In the genomic region with DNA sequence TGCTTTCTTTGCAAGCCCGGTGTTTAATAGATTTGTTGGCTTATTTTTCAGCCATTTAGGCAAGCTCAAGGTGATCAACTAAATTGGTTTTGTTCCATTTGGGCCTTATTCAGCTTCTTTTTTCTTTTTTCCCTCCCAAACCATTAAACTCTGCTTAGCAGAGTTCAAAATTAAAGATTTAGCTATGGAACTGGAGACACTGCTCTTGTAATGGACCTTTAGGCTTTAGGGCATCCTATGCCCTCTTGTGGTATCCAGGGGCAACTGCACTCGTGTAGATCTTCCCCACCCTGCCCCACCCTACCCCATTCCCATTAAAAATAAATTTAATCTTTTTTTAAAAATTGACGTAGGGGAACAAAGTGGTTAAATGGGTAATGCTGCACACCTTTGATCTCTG, we compare ENCODE assay signal across 8 mouse cellular contexts. TPM values are rescaled to one million over a fixed set of nuclear protein-coding genes. Genes with fewer than 3 reads are reported as not detected.
A peak's percentile ranks its signal among the peaks of the same experiment; 100 is the strongest.
DNase-seq lines count a peak whose midpoint lies in the region; ATAC-seq and TF ChIP-seq lines count a peak whose summit lies in the region.

No protein-coding gene starts in this region.

- WGBS in forebrain, embryonic 10.5 days, result 58% methylated on average over 3 of the region's 3 CpGs
- WGBS in lung, embryonic 14.5 days, result 45% methylated on average over 3 of the region's 3 CpGs
- 39% methylated on average over 3 of the region's 3 CpGs for WGBS in stomach, embryonic 15.5 days

- TF ChIP-seq CTCF in lung, embryonic 14.5 days (IDR thresholded peaks at IDR 0.05; ENCODE audit: low read depth), result peak; percentile 66

- peak overlapping the region; percentile 80 for H3K4me3 ChIP-seq in forebrain, embryonic 10.5 days
- H3K4me3 ChIP-seq in lung, embryonic 14.5 days (ENCODE audit: low read depth, low read length), result peak overlapping the region; percentile 94
- H3K4me3 ChIP-seq in stomach, embryonic 15.5 days (replicated peaks), result peak overlapping the region; percentile 7; the same call in 1 of the 2 replicates

- H3K9ac ChIP-seq in lung, embryonic 14.5 days, result no peak overlapping the region
- H3K9ac ChIP-seq in stomach, embryonic 15.5 days, result no peak overlapping the region

- no peak for ATAC-seq in lung, embryonic 14.5 days (ENCODE audit: insufficient read depth)
- ATAC-seq in stomach, embryonic 15.5 days (ENCODE audit: insufficient read depth, low FRiP score, low read depth), result no peak
- no peak for ATAC-seq in inflammation-experienced regulatory T-cells, adult 6 months

- DNase-seq in adrenal gland, postnatal 14 days, result peak; percentile 35
- DNase-seq in adrenal gland, adult 18-20 months (ENCODE audit: low spot score in 2 of 2), result no peak
- peak; percentile 65 for DNase-seq in MN1 (ENCODE audit: low spot score)
- no peak for DNase-seq in forebrain, embryonic 10.5 days (ENCODE audit: extremely low spot score, low spot score)
- peak; percentile 55 for DNase-seq in induced T-regulatory cell, adult 2 months (ENCODE audit: low read depth)
- peak; percentile 77 for DNase-seq in lung, embryonic 14.5 days

- peak overlapping the region; percentile 86 for H3K4me2 ChIP-seq in lung, embryonic 14.5 days
- H3K4me2 ChIP-seq in stomach, embryonic 15.5 days, result peak overlapping the region; percentile 71

- H3K36me3 ChIP-seq in forebrain, embryonic 10.5 days (replicated peaks), result peaks cover 39% of the 10 kb centered on the region
- peaks cover 23% of the 10 kb centered on the region for H3K36me3 ChIP-seq in lung, embryonic 14.5 days (ENCODE audit: insufficient read depth)
- H3K36me3 ChIP-seq in stomach, embryonic 15.5 days, result peaks cover 5% of the 10 kb centered on the region; the same call in 1 of the 2 replicates

- no peaks in the 10 kb centered on the region for H3K27me3 ChIP-seq in forebrain, embryonic 10.5 days (ENCODE audit: poor library complexity, severe bottlenecking)
- H3K27me3 ChIP-seq in lung, embryonic 14.5 days (ENCODE audit: insufficient read depth, low read length), result no peaks in the 10 kb centered on the region
- no peaks in the 10 kb centered on the region for H3K27me3 ChIP-seq in stomach, embryonic 15.5 days (replicated peaks)

- H3K4me1 ChIP-seq in forebrain, embryonic 10.5 days, result peaks cover 33% of the 10 kb centered on the region
- peaks cover 6% of the 10 kb centered on the region; the same call in 1 of the 2 replicates for H3K4me1 ChIP-seq in lung, embryonic 14.5 days (ENCODE audit: insufficient read depth)
- H3K4me1 ChIP-seq in stomach, embryonic 15.5 days, result peaks cover 10% of the 10 kb centered on the region

- H3K9me3 ChIP-seq in forebrain, embryonic 10.5 days, result no peaks in the 10 kb centered on the region
- no peaks in the 10 kb centered on the region for H3K9me3 ChIP-seq in lung, embryonic 14.5 days (ENCODE audit: low read depth, low read length)
- H3K9me3 ChIP-seq in stomach, embryonic 15.5 days, result no peaks in the 10 kb centered on the region

- no peak overlapping the region for H3K27ac ChIP-seq in forebrain, embryonic 10.5 days
- H3K27ac ChIP-seq in lung, embryonic 14.5 days (ENCODE audit: low read depth), result no peak overlapping the region
- no peak overlapping the region for H3K27ac ChIP-seq in stomach, embryonic 15.5 days

RNA-seq across cellular contexts. Expression of gene BC049762, which starts 2.5 kb away (rescaled TPM):
- total RNA-seq in adrenal gland, postnatal 14 days (2021), result 0.64 and 0.93 TPM in 2 replicates
- total RNA-seq in adrenal gland, adult 18-20 months (2021), result under 1 TPM; 0.54 to 0.70 TPM
- 0.49 and 1.3 TPM in 2 replicates for polyA plus RNA-seq in forebrain, embryonic 10.5 days (2016; fragmentation: Nextera tagmentation; extraction: Ambion mirVana)
- polyA plus RNA-seq in lung, embryonic 14.5 days (2014; fragmentation: Nextera tagmentation; extraction: Ambion mirVana), result 0.53 and 1.4 TPM in 2 replicates
- polyA plus RNA-seq in stomach, embryonic 15.5 days (2015; fragmentation: Nextera tagmentation; extraction: Ambion mirVana), result 0.28 and 0.72 TPM in 2 replicates
- polyA plus RNA-seq in inflammation-experienced regulatory T-cells, adult 6 months (2017; shearing (Covaris generic)), result not detected

RNA-seq across cellular contexts. Expression of gene Clk4, which starts 3.8 kb away (rescaled TPM):
- 78.3 and 92.0 TPM in 2 replicates for total RNA-seq in adrenal gland, postnatal 14 days (2021)
- 100 to 1,000 TPM in 1 of 2 experiments, 10 to 100 TPM in 1; 87.0 to 115 TPM for total RNA-seq in adrenal gland, adult 18-20 months (2021)
- 106 and 109 TPM in 2 replicates for polyA plus RNA-seq in forebrain, embryonic 10.5 days (2016; fragmentation: Nextera tagmentation; extraction: Ambion mirVana)
- 106 and 115 TPM in 2 replicates for polyA plus RNA-seq in lung, embryonic 14.5 days (2014; fragmentation: Nextera tagmentation; extraction: Ambion mirVana)
- polyA plus RNA-seq in stomach, embryonic 15.5 days (2015; fragmentation: Nextera tagmentation; extraction: Ambion mirVana), result 106 and 107 TPM in 2 replicates
- polyA plus RNA-seq in inflammation-experienced regulatory T-cells, adult 6 months (2017; shearing (Covaris generic)), result 100 to 1,000 TPM; 168 to 272 (median 187) TPM

RNA-seq across cellular contexts. Expression of gene Col23a1, which starts 24.4 kb away (rescaled TPM):
- 7.2 and 7.5 TPM in 2 replicates for total RNA-seq in adrenal gland, postnatal 14 days (2021)
- 1 to 10 TPM; 2.0 to 7.4 TPM for total RNA-seq in adrenal gland, adult 18-20 months (2021)
- 6.1 TPM in 2 replicates for polyA plus RNA-seq in forebrain, embryonic 10.5 days (2016; fragmentation: Nextera tagmentation; extraction: Ambion mirVana)
- 27.6 and 29.4 TPM in 2 replicates for polyA plus RNA-seq in lung, embryonic 14.5 days (2014; fragmentation: Nextera tagmentation; extraction: Ambion mirVana)
- polyA plus RNA-seq in stomach, embryonic 15.5 days (2015; fragmentation: Nextera tagmentation; extraction: Ambion mirVana), result 18.6 and 21.2 TPM in 2 replicates
- under 1 TPM; 0.30 to 0.87 (median 0.86) TPM for polyA plus RNA-seq in inflammation-experienced regulatory T-cells, adult 6 months (2017; shearing (Covaris generic))

RNA-seq across cellular contexts. Expression of gene Gm12569, which starts 45.1 kb away (rescaled TPM):
- not detected in 2 replicates for total RNA-seq in adrenal gland, postnatal 14 days (2021)
- not detected for total RNA-seq in adrenal gland, adult 18-20 months (2021)
- polyA plus RNA-seq in forebrain, embryonic 10.5 days (2016; fragmentation: Nextera tagmentation; extraction: Ambion mirVana), result not detected in 2 replicates
- not detected in 2 replicates for polyA plus RNA-seq in lung, embryonic 14.5 days (2014; fragmentation: Nextera tagmentation; extraction: Ambion mirVana)
- not detected in 2 replicates for polyA plus RNA-seq in stomach, embryonic 15.5 days (2015; fragmentation: Nextera tagmentation; extraction: Ambion mirVana)
- polyA plus RNA-seq in inflammation-experienced regulatory T-cells, adult 6 months (2017; shearing (Covaris generic)), result not detected

Comparison
In these comparisons a context has a peak if more than half of its experiments do, and no peak if none do; other contexts are left out.
1. DNase-seq: peak in adrenal gland, postnatal 14 days (single experiment), MN1 (single experiment), induced T-regulatory cell, adult 2 months (single experiment) and lung, embryonic 14.5 days (single experiment); none in adrenal gland, adult 18-20 months (0 of 2) and forebrain, embryonic 10.5 days (single experiment).
2. H3K4me3 ChIP-seq: peak in every context shown above with its lines; median percentile 94 in lung, embryonic 14.5 days; 80 in forebrain, embryonic 10.5 days; 7 in stomach, embryonic 15.5 days.